Mouse (Mus musculus) CD4-positive naive resting alpha-beta T cell, adult 57 days (primary cell): ENCODE data around the gene Apol9b. TPM values are rescaled to one million over a fixed set of nuclear protein-coding genes. Genes with fewer than 3 reads are reported as not detected.

Experiments used
- total RNA-seq: library from RNA; stranded (reverse); gene quantifications from one replicate; pipeline ENCODE4 v1.2.4, GENCODE M21; 2023

Apol9b gene
- 1.8 TPM for total RNA-seq

DNA sequence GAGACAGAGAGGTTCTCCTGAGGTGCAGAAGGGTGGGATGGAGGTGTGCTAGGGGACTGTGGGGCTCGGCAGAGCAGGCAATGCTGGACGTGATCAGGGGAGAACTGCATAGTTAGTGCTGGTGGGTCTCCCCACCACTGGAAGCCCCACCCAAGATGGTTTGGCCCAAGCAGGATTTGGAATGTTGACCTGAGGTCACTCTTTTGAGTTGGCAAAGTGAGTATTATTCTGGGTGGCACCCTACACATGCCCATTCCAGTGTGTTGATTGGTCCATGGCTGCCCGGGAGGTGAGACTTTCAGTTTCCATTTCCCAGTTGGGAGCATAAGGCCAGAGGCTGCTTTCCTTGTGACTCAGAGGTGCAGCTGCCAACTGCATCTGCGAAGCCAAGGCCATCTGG, at the start of gene Apol9b:
Apol9b (plus strand) TSS at position 301 of the 400 bp plus-strand sequence.

DNA sequence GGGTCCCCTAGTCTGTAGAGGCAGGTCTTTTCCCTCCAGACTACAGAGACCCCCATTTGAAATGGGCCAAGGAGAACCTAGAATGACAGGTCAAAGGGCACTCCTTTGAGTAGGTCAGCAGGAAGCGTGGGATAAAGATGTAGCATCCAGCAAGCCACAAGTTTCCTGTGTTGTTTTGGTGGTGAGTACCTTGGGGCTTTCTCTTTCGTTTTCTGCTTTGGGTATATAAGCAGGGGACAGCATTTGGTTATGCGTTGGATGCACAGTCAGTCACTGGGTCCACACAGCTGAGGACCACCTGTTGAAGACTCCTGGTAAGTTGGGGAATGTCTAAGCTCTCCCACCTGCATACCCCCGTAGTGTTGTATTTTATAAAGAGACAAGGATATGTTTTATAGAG, 30.2 kb upstream of the Apol9b start, which contains the start of gene Apol7e:
Apol7e (plus strand) TSS at position 202 of the 400 bp plus-strand sequence.

DNA sequence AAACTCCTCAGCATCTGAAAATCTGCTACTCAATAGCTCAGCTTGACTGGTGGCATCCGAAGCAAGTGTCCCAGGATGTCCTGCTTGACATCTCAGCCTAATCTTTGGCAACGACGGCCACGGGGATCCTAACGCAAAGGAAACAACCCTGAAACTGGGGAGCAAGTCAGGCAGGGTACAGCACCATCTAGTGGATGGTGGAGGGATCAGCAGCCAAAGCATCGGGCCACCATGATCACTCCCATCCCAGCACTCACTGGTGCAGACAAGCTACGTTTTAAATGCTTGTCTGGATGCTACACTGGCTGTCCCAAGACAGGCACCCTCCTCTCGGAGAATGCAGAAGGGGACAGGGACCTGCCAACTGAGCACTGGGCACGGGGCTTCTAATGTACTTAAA, 28.0 kb downstream of the Apol9b start, which contains the start of gene Apol8:
Apol8 (minus strand) TSS at position 156 of the 400 bp plus-strand sequence.

Other genes starting within 250 kb of the Apol9b start
- 2.8 TPM for gene Apol11a, start 220.8 kb upstream of the Apol9b start, total RNA-seq
- 1.2 TPM for gene Apol7c, start 195.7 kb upstream of the Apol9b start, total RNA-seq
- not detected for gene 1700025B11Rik, start 167.1 kb upstream of the Apol9b start, total RNA-seq
- 1.5 TPM for gene Apol10b, start 132.9 kb upstream of the Apol9b start, total RNA-seq
- gene Gm36245, start 129.8 kb upstream of the Apol9b start, total RNA-seq: not detected
- 8.5 TPM for gene Apol11b, start 85.8 kb upstream of the Apol9b start, total RNA-seq
- 37.2 TPM for gene Apol7e, start 30.2 kb upstream of the Apol9b start, total RNA-seq
- 23.1 TPM for gene Apol8, start 28.0 kb downstream of the Apol9b start, total RNA-seq
- gene Myh9, start 113.1 kb downstream of the Apol9b start, total RNA-seq: 1,228 TPM
- 82.8 TPM for gene Txn2, start 200.0 kb downstream of the Apol9b start, total RNA-seq
- gene Foxred2, start 227.7 kb downstream of the Apol9b start, total RNA-seq: 4.6 TPM
- 155 TPM for gene Eif3d, start 241.8 kb downstream of the Apol9b start, total RNA-seq